Mouse (Mus musculus) megakaryocyte, embryonic 14.5 days (primary cell): Measurements from ENCODE around the gene B4galt5.

Experiments
- FLI1 ChIP-seq: IDR thresholded peaks from 2 replicates; pipeline ENCODE4 v1.6.1; 2012; ENCODE audit warnings: low read length, inconsistent platforms, mixed read lengths
- GATA1 ChIP-seq: IDR thresholded peaks from 3 replicates; pipeline ENCODE4 v1.6.1; 2012; ENCODE audit warnings: mixed read lengths, low read length, inconsistent platforms, borderline replicate concordance

DNA sequence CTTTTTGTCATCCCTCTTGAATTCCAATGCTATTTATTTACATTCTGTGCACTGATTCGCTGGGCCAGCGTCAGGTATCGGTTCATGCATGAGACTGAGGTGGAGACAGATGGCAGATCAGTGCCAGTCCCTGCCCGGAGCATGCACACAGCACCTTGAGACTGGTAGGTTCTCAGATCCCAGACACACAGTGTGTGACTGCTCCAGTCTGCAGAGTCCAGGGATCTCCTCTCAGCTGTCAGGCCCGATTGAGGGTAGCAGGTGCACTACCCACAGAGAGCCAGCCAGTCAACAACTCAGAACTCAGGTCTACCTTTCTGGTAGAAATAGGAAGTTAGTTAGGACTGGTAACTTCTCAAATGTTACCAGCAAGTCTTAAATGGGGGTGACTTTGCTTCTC lies 18.4 kb downstream of the B4galt5 start:
- no peak for TF ChIP-seq GATA1
- no peak for TF ChIP-seq FLI1
